Mouse (Mus musculus) stomach, postnatal 0 days (tissue): Measurements from ENCODE around the gene C130074G19Rik. TPM values are rescaled to one million over a fixed set of nuclear protein-coding genes. Genes with fewer than 3 reads are reported as not detected.

Experiments
- ATAC-seq: fragments of 200-750 bp; cut with Nextera tagmentation; 2 replicates; pipeline ENCODE4 v1.8.0; 2017; ENCODE audit not compliant: low FRiP score, low TSS enrichment
- DNase-seq: peaks from one replicate; pipeline ENCODE4 v3.0.0-alpha.2; 2016; ENCODE audit warnings: low spot score
- H3K27ac ChIP-seq: fragments of 300-500 bp; sonication (generic); replicated peaks from 2 replicates; pipeline ENCODE4 v1.5.1; 2014; ENCODE audit warnings: mild to moderate bottlenecking, control low read depth
- H3K27me3 ChIP-seq: fragments of 300-500 bp; sonication (generic); 2 replicates; pipeline ENCODE4 v1.6.1; 2014; ENCODE audit warnings: low read length; ENCODE audit not compliant: control insufficient read depth, insufficient read depth
- H3K36me3 ChIP-seq: fragments of 300-500 bp; sonication (generic); 2 replicates; pipeline ENCODE4 v1.6.1; 2014; ENCODE audit warnings: low read length, mixed read lengths; ENCODE audit not compliant: control insufficient read depth, insufficient read depth
- H3K4me1 ChIP-seq: fragments of 300-500 bp; sonication (generic); replicated peaks from 2 replicates; pipeline ENCODE4 v1.6.1; 2014; ENCODE audit warnings: antibody characterized with exemption; ENCODE audit not compliant: control insufficient read depth, insufficient read depth
- H3K4me2 ChIP-seq: fragments of 300-500 bp; sonication (generic); replicated peaks from 2 replicates; pipeline ENCODE4 v1.6.1; 2014; ENCODE audit warnings: low read depth, mild to moderate bottlenecking, control low read depth, moderate library complexity
- H3K4me3 ChIP-seq: fragments of 300-500 bp; sonication (generic); 2 replicates; pipeline ENCODE4 v1.5.1; 2014; ENCODE audit warnings: low read depth, low read length, control low read depth
- H3K9ac ChIP-seq: fragments of 300-500 bp; sonication (generic); 2 replicates; pipeline ENCODE4 v1.6.1; 2014; ENCODE audit warnings: mild to moderate bottlenecking, low read length, control low read depth, mixed read lengths
- H3K9me3 ChIP-seq: fragments of 300-500 bp; sonication (generic); 2 replicates; pipeline ENCODE4 v1.6.1; 2016; ENCODE audit warnings: low read length; ENCODE audit not compliant: control insufficient read depth
- CTCF ChIP-seq: IDR thresholded peaks from 2 replicates; pipeline ENCODE4 v1.5.1; 2016; ENCODE audit warnings: antibody characterized with exemption, low read depth, mild to moderate bottlenecking, moderate library complexity
- EP300 ChIP-seq: optimal IDR thresholded peaks from 2 replicates; pipeline ENCODE3; 2016; ENCODE audit warnings: antibody characterized with exemption
- WGBS: fragments of 180-500 bp; shearing (Covaris S2); extraction: QIAGEN DNeasy Blood & Tissue Kit; methylation state at CpG from one replicate; pipeline ENCODE4 v1.1.7; 2014; 5-methylcytosine and 5-hydroxymethylcytosine counted together
- polyA plus RNA-seq: library from polyadenylated mRNA; unstranded; fragments of >200 nt; fragmentation: Nextera tagmentation; extraction: Ambion mirVana; gene quantifications from 2 replicates; pipeline ENCODE4 v1.2.1, GENCODE M21; 2015

The C130074G19Rik gene
- polyA plus RNA-seq, 1 experiment from 2014 or later: 1.9 TPM

DNA sequence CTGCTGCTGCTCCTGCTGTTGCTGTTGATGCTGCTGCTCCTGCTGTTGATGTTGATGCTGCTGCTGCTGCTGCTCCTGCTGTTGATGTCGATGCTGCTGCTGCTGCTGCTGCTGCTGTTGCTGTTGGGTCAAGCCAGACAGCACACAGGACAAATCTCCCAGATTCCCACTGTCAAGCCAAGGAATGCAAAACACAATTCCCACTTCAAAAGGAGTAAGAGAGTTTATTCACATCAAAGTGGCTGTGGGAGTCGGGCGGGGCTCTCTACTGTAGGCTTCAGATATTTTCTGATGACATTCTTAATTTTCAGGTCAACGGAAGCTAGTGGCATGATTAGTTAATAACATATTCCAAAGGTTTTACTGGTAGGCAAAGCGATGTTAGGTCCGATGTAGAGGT is 20.4 kb downstream of the C130074G19Rik start:
- no peaks in the 10 kb centered on the region for H3K27me3 ChIP-seq

DNA sequence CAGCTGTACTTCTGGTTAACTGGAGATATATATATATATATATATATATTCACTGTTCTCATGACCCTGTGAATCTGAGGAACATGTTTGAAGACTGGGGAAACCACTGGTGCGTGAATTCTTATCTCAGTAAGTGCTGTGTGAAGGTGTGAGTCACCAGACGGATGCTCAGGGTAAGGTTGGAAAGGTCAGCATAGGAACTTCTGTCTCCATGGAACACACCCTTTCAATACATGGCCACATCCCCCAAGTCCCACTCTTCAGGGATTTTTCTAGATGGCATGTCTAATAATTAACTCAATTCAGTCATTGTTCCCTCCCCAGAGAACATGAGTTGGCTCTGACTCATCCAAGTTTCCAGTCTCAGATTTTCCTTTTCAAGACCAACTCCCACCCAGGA is 21.5 kb downstream of the C130074G19Rik start:
- peak; percentile 82 for ATAC-seq
- DNase-seq: peak; percentile 39
- Histone ChIP-seq H3K27me3 (no peaks in the 10 kb centered on the region), H3K4me1 (peaks cover 5% of the 10 kb centered on the region; the same call in 1 of the 2 replicates), H3K36me3 (no peaks in the 10 kb centered on the region), H3K9me3 (no peaks in the 10 kb centered on the region), H3K4me3 (no peak overlapping the region), H3K4me2 (no peak overlapping the region), H3K9ac (no peak overlapping the region), H3K27ac (0 out of 2 replicates have a peak overlapping the region, but pooled peaks have one; percentile 49)
- TF ChIP-seq CTCF (no peak), EP300 (no peak)
- WGBS: 52% methylated on average over 2 of the region's 2 CpGs

More for the DNA sequence above, 20.4 kb downstream of the C130074G19Rik start:
- no peak overlapping the region for H3K4me2 ChIP-seq
- H3K9ac ChIP-seq: no peak overlapping the region
- no peaks in the 10 kb centered on the region for H3K9me3 ChIP-seq
- H3K27ac ChIP-seq: no peak overlapping the region
- DNase-seq (no peak), ATAC-seq (no peak)
- WGBS: 76% methylated on average over 6 of the region's 6 CpGs
- peaks cover 5% of the 10 kb centered on the region; the same call in 1 of the 2 replicates for H3K4me1 ChIP-seq
- H3K36me3 ChIP-seq: no peaks in the 10 kb centered on the region
- no peak for TF ChIP-seq EP300
- TF ChIP-seq CTCF: no peak
- H3K4me3 ChIP-seq: no peak overlapping the region

DNA sequence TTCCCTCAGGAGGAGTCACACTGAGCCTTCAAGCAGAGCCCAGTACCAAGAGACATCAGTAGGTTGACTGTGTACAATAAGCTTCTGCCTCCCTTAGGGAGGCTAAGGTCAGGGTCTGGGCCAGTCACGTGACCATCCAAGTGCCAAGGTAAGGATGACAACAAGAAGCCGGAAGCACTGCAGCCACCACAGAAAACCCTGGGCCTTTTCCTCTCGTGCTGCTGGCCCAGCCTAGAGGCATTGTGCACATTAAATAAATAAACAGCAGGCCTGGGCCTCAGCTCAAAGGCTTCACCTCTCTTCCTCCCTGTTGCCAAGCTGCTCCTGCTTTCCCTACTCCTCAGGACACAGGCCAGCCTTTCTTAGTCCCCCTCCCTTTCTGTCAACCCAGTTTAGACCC is 22.7 kb downstream of the C130074G19Rik start:
- TF ChIP-seq EP300 (no peak), CTCF (no peak)
- Histone ChIP-seq H3K36me3 (no peaks in the 10 kb centered on the region), H3K27ac (peak overlapping the region; percentile 49; the same call in 1 of the 2 replicates), H3K27me3 (no peaks in the 10 kb centered on the region), H3K9ac (no peak overlapping the region), H3K9me3 (no peaks in the 10 kb centered on the region), H3K4me3 (no peak overlapping the region), H3K4me2 (no peak overlapping the region), H3K4me1 (peaks cover 5% of the 10 kb centered on the region; the same call in 1 of the 2 replicates)
- ATAC-seq: peak; percentile 46
- 49% methylated on average over 3 of the region's 3 CpGs for WGBS
- DNase-seq: peak; percentile 35

DNA sequence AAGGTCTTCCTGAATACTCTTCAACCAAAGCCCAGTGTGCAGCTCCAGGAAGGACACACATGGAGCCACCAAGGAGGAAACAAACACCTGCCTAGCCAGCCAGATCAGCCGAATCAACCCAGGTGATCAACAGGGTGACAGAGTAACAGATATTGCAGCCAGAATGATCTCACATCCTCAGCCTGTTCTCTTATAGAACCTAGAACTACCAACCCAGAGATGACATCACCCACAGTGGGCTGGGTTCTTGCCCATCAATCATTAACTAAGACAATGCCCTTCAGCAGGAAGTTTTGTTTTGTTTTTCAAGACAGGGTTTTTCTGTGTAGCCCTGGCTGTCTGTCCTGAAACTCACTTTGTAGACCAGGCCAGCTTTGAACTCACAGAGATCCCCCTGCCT is 24.8 kb downstream of the C130074G19Rik start:
- TF ChIP-seq CTCF (no peak), EP300 (no peak)
- Histone ChIP-seq H3K4me3 (no peak overlapping the region), H3K9me3 (no peaks in the 10 kb centered on the region), H3K4me2 (no peak overlapping the region), H3K27ac (no peak overlapping the region), H3K36me3 (no peaks in the 10 kb centered on the region), H3K9ac (no peak overlapping the region), H3K4me1 (peaks cover 7% of the 10 kb centered on the region; the same call in 1 of the 2 replicates), H3K27me3 (no peaks in the 10 kb centered on the region)
- ATAC-seq: peak; percentile 75
- WGBS: 73% methylated on average over 1 of the region's 1 CpGs
- peak; percentile 58 for DNase-seq

DNA sequence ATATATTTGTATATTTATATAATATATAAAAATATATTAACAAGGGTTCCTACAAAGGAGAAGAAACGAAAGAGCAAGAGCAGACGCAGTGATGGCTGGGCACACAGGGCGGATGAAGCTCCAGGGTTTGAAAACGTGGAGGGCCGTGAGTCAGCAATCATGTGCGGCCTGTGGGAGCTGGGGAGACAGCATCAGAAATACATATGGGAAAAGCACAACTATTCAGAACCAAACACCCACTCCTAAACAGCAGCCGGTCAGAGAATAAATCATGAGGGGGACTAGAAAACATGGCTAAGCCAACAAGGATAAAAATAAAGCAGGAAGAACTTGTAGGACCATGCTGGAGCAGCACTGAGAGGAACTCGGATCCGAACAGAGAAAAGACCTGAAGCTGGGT is 25.8 kb downstream of the C130074G19Rik start:
- 82% methylated on average over 9 of the region's 9 CpGs for WGBS
- no peak for TF ChIP-seq CTCF
- TF ChIP-seq EP300: no peak
- H3K9ac ChIP-seq: no peak overlapping the region
- H3K27me3 ChIP-seq: no peaks in the 10 kb centered on the region
- H3K9me3 ChIP-seq: no peaks in the 10 kb centered on the region
- H3K36me3 ChIP-seq: no peaks in the 10 kb centered on the region
- H3K4me3 ChIP-seq: no peak overlapping the region
- H3K27ac ChIP-seq: no peak overlapping the region
- ATAC-seq: no peak
- H3K4me2 ChIP-seq: no peak overlapping the region
- peaks cover 7% of the 10 kb centered on the region; the same call in 1 of the 2 replicates for H3K4me1 ChIP-seq
- DNase-seq: no peak

DNA sequence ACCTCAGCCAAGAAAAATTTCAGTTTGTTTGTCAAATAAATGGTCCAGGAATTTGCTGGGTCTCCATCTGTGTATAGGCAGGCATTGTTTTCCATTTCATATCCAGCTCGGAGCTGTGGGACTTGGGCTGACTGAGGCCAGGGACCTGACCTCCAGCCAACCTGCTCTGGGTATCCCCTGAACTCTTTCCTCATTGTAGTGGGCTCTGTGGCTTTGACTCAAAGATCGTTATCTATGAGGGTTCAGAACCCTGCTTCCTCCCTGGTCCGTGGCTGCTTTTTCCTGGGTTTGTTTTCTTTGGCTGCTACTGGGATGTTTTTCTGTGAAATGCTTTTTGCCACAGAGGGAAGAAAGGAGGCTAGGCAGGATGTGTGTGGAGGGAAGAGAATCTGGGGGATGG is 29.1 kb downstream of the C130074G19Rik start:
- DNase-seq: no peak
- TF ChIP-seq EP300 (no peak), CTCF (no peak)
- Histone ChIP-seq H3K4me2 (0 out of 2 replicates have a peak overlapping the region, but pooled peaks have one; percentile 24), H3K27ac (peak overlapping the region; percentile 58; the same call in 1 of the 2 replicates), H3K4me3 (no peak overlapping the region), H3K4me1 (0 out of 2 replicates have a peak, but pooled peaks cover 2% of the 10 kb centered on the region), H3K9me3 (no peaks in the 10 kb centered on the region), H3K27me3 (no peaks in the 10 kb centered on the region), H3K9ac (no peak overlapping the region), H3K36me3 (no peaks in the 10 kb centered on the region)
- 48% methylated on average over 3 of the region's 3 CpGs for WGBS
- no peak for ATAC-seq
